In the genomic region with DNA sequence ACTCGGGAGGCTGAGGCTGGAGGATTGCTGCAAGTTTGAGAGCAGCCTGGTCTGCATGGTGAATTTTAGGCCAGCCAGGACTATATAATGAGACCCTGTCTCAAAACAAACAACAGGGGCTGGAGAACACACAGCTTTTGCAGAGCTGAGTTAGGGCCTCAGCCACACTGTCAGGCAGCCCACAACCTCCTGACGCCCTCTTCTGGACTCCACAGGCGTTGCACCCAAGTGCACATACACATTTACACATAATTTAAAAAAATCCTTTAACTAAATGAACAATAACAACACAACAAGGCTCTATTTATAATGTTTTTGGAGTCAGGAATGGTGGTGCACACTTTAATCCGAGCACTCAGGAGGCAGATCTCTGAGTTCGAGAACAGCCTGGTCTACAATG, we compare ENCODE assay signal across 21 mouse cellular contexts. TPM values are rescaled to one million over a fixed set of nuclear protein-coding genes. Genes with fewer than 3 reads are reported as not detected.
DNase-seq lines count a peak whose midpoint lies in the region; ATAC-seq and TF ChIP-seq lines count a peak whose summit lies in the region.
"Had no signal": no experiment of that assay in that cellular context is flagged by ENCODE, and none has a peak within 500 bp of the region (broad histone marks: within the 10 kb centered on the region; RNA-seq: fewer than 3 reads in every experiment).

No protein-coding gene starts in this region.

- H3K36me3 ChIP-seq in kidney, adult 2 months (ENCODE audit: control insufficient read depth, insufficient read depth, low read length): no peaks in the 10 kb centered on the region
- H3K36me3 ChIP-seq in lung, postnatal 0 days (ENCODE audit: insufficient read depth, low read length): no peaks in the 10 kb centered on the region
- H3K36me3 ChIP-seq in MEL (ENCODE audit: control insufficient read depth in 1 of 2, insufficient read depth in 2 of 2, low read length in 2 of 2): no peaks in the 10 kb centered on the region
- no peaks in the 10 kb centered on the region for H3K36me3 ChIP-seq in forebrain, embryonic 12.5 days (replicated peaks)
- H3K36me3 ChIP-seq: embryonic facial prominence, embryonic 12.5 days; forebrain, embryonic 10.5 days; heart, embryonic 15.5 days; limb, embryonic 10.5 days; lung, embryonic 15.5 days; midbrain, embryonic 10.5 days had no signal

- no peak for TF ChIP-seq POLR2A in kidney, adult 2 months (IDR thresholded peaks at IDR 0.05; ENCODE audit: low read depth, low read length)
- TF ChIP-seq POLR2A in MEL (IDR thresholded peaks at IDR 0.05; ENCODE audit: control insufficient read depth in 1 of 2, insufficient read depth in 1 of 2, low read depth in 1 of 2, low read length in 2 of 2, poor library complexity in 1 of 2): no peak

- H3K4me1 ChIP-seq in kidney, adult 2 months (ENCODE audit: control insufficient read depth, insufficient read depth, low read length): no peaks in the 10 kb centered on the region
- no peaks in the 10 kb centered on the region; the same call in 1 of the 2 replicates for H3K4me1 ChIP-seq in lung, postnatal 0 days (ENCODE audit: insufficient read depth, low read depth, low read length)
- peaks cover 0 to 6% of the 10 kb centered on the region in 2 experiments; a peak in 2 of 4 replicates for H3K4me1 ChIP-seq in MEL (ENCODE audit: control insufficient read depth in 1 of 2, insufficient read depth in 2 of 2, low read length in 2 of 2)
- H3K4me1 ChIP-seq in forebrain, embryonic 12.5 days: no peaks in the 10 kb centered on the region
- H3K4me1 ChIP-seq: embryonic facial prominence, embryonic 12.5 days; forebrain, embryonic 10.5 days; limb, embryonic 10.5 days; lung, embryonic 15.5 days; midbrain, embryonic 10.5 days had no signal

- ATAC-seq in lung, postnatal 0 days: no peak
- ATAC-seq in forebrain, embryonic 12.5 days (ENCODE audit: low FRiP score): no peak

- no peaks in the 10 kb centered on the region for H3K27me3 ChIP-seq in kidney, adult 2 months (replicated peaks; ENCODE audit: control insufficient read depth, insufficient read depth, low read length)
- no peaks in the 10 kb centered on the region for H3K27me3 ChIP-seq in lung, postnatal 0 days (replicated peaks; ENCODE audit: insufficient read depth, low read length)
- no peaks in the 10 kb centered on the region for H3K27me3 ChIP-seq in MEL (ENCODE audit: control insufficient read depth in 1 of 2, insufficient read depth in 2 of 2, low read length in 2 of 2)
- H3K27me3 ChIP-seq in forebrain, embryonic 12.5 days: no peaks in the 10 kb centered on the region
- H3K27me3 ChIP-seq: embryonic facial prominence, embryonic 12.5 days; heart, embryonic 15.5 days; lung, embryonic 15.5 days had no signal

- no peaks in the 10 kb centered on the region for H3K79me2 ChIP-seq in MEL (ENCODE audit: control insufficient read depth, insufficient read depth, low read length, poor library complexity)

- TF ChIP-seq CTCF in kidney, adult 2 months (conservative IDR thresholded peaks at IDR 0.05; ENCODE audit: insufficient read depth, insufficient read length, low read depth, low read length): 0 out of 2 replicates have a peak, but pooled peaks have one; percentile 17
- TF ChIP-seq CTCF in lung, postnatal 0 days (IDR thresholded peaks at IDR 0.05): peak; percentile 46
- peak; percentile 24 to 25 (median 24); a peak in 3 of 6 replicates for TF ChIP-seq CTCF in MEL (IDR thresholded peaks at IDR 0.05 in 2 of 3, conservative IDR thresholded peaks at IDR 0.05 in 1 of 3; ENCODE audit: control insufficient read depth in 1 of 3, insufficient read depth in 1 of 3, low read depth in 2 of 3, low read length in 3 of 3, poor library complexity in 1 of 3, severe bottlenecking in 1 of 3)

- no peak for TF ChIP-seq RAD21 in MEL (IDR thresholded peaks at IDR 0.05; ENCODE audit: low read depth, low read length)

- TF ChIP-seq EP300 in lung, postnatal 0 days (IDR thresholded peaks at IDR 0.05): no peak
- TF ChIP-seq EP300 in MEL (IDR thresholded peaks at IDR 0.05; ENCODE audit: low read depth in 1 of 2, low read length in 2 of 2): no peak

- no peak overlapping the region for H3K27ac ChIP-seq in kidney, adult 2 months (ENCODE audit: insufficient read depth, low read depth, low read length)
- no peak overlapping the region for H3K27ac ChIP-seq in lung, postnatal 0 days (ENCODE audit: low read length)
- no peak overlapping the region for H3K27ac ChIP-seq in MEL (ENCODE audit: control insufficient read depth, low read depth, low read length)
- no peak overlapping the region for H3K27ac ChIP-seq in forebrain, embryonic 12.5 days
- H3K27ac ChIP-seq: embryonic facial prominence, embryonic 12.5 days; forebrain, embryonic 10.5 days; heart, embryonic 15.5 days; limb, embryonic 10.5 days; lung, embryonic 15.5 days; midbrain, embryonic 10.5 days had no signal

- WGBS in kidney, adult 2 months: 97% methylated on average over 5 of the region's 5 CpGs
- 96% methylated on average over 5 of the region's 5 CpGs for WGBS in lung, postnatal 0 days
- 94% methylated on average over 5 of the region's 5 CpGs for WGBS in forebrain, embryonic 12.5 days

- H3K4me3 ChIP-seq in kidney, adult 2 months (ENCODE audit: insufficient read depth, low read depth, low read length): no peak overlapping the region
- no peak overlapping the region for H3K4me3 ChIP-seq in lung, postnatal 0 days (ENCODE audit: low read depth, low read length)
- no peak overlapping the region for H3K4me3 ChIP-seq in MEL (ENCODE audit: control insufficient read depth in 1 of 2, insufficient read depth in 1 of 2, low read depth in 2 of 2, low read length in 2 of 2)
- no peak overlapping the region for H3K4me3 ChIP-seq in forebrain, embryonic 12.5 days (replicated peaks)
- H3K4me3 ChIP-seq: embryonic facial prominence, embryonic 12.5 days; forebrain, embryonic 10.5 days; heart, embryonic 15.5 days; limb, embryonic 10.5 days; lung, embryonic 15.5 days; midbrain, embryonic 10.5 days had no signal

- no peaks in the 10 kb centered on the region for H3K9me3 ChIP-seq in lung, postnatal 0 days (ENCODE audit: low read length)
- H3K9me3 ChIP-seq in MEL (replicated peaks; ENCODE audit: insufficient read depth, low read length): no peaks in the 10 kb centered on the region
- H3K9me3 ChIP-seq in forebrain, embryonic 12.5 days: 0 out of 2 replicates have a peak, but pooled peaks cover 3% of the 10 kb centered on the region
- H3K9me3 ChIP-seq: embryonic facial prominence, embryonic 12.5 days; forebrain, embryonic 10.5 days; heart, embryonic 15.5 days; limb, embryonic 10.5 days; lung, embryonic 15.5 days; midbrain, embryonic 10.5 days had no signal

- H3K4me2 ChIP-seq in lung, postnatal 0 days (replicated peaks; ENCODE audit: low read depth, low read length): no peak overlapping the region
- no peak overlapping the region for H3K4me2 ChIP-seq in forebrain, embryonic 12.5 days
- H3K4me2 ChIP-seq: embryonic facial prominence, embryonic 12.5 days; heart, embryonic 15.5 days; lung, embryonic 15.5 days had no signal

- H3K9ac ChIP-seq in lung, postnatal 0 days (replicated peaks; ENCODE audit: low read depth): no peak overlapping the region
- no peak overlapping the region for H3K9ac ChIP-seq in MEL (ENCODE audit: control insufficient read depth, low read depth, low read length, poor library complexity, severe bottlenecking)
- H3K9ac ChIP-seq in forebrain, embryonic 12.5 days: no peak overlapping the region
- H3K9ac ChIP-seq: embryonic facial prominence, embryonic 12.5 days; heart, embryonic 15.5 days had no signal

- no peak for DNase-seq in kidney, adult 2 months
- no peak for DNase-seq in kidney, adult 9 months
- no peak for DNase-seq in lung, postnatal 0 days (ENCODE audit: low spot score)
- DNase-seq in lung, postnatal 25 days (ENCODE audit: low spot score): no peak
- DNase-seq in B cell, adult 2 months: peak; percentile 39 to 53
- DNase-seq in MEL (ENCODE audit: low read depth, low spot score): no peak
- DNase-seq in right cerebral cortex, postnatal 10 days (ENCODE audit: low spot score in 2 of 2): no peak
- DNase-seq: adrenal gland, postnatal 10 days; cerebellum, adult 2 months; kidney, adult 11 months; kidney, postnatal 4 days; spleen, adult 18-20 months had no signal

TF ChIP-seq in MEL, 35 proteins besides CTCF, POLR2A, EP300 and RAD21:
- no peak for TF ChIP-seq GABPA (IDR thresholded peaks at IDR 0.05; ENCODE audit: low read depth, low read length)
- TF ChIP-seq MAX (IDR thresholded peaks at IDR 0.05; ENCODE audit: low read length): no peak
- TF ChIP-seq GATA1 (IDR thresholded peaks at IDR 0.05; ENCODE audit: low read depth, low read length): no peak
- TF ChIP-seq POLR2AphosphoS5 (IDR thresholded peaks at IDR 0.05; ENCODE audit: borderline replicate concordance, low read depth, low read length): no peak
- TF ChIP-seq ZMIZ1 (IDR thresholded peaks at IDR 0.05; ENCODE audit: low read depth, low read length): no peak
- TF ChIP-seq ZC3H11A (IDR thresholded peaks at IDR 0.05; ENCODE audit: low read depth, low read length): 0 out of 2 replicates have a peak, but pooled peaks have one; percentile 2
TF ChIP-seq in MEL: peak in this region for 1.

RNA-seq across cellular contexts. Expression of gene Mrtfa, which starts 7.9 kb away (rescaled TPM):
- polyA plus RNA-seq in kidney, adult 2 months (2012; rRNA removed): 15.1 and 16.0 TPM in 2 replicates
- polyA plus RNA-seq in lung, postnatal 0 days (2015; fragmentation: Nextera tagmentation; extraction: Ambion mirVana): 13.5 and 13.9 TPM in 2 replicates
- total RNA-seq in MEL (2012; rRNA removed): 2.6 and 3.6 TPM in 2 replicates
- polyA plus RNA-seq in MEL (2012; ENCODE audit: insufficient read depth in 1 of 2, insufficient read length in 2 of 2, low read depth in 1 of 2, low replicate concordance in 2 of 2, missing spikeins in 1 of 2): 10 to 100 TPM in 1 of 2 experiments, not detected in 1; 11.9 TPM
- 25.7 and 27.9 TPM in 2 replicates for polyA plus RNA-seq in forebrain, embryonic 12.5 days (2016; fragmentation: Nextera tagmentation; extraction: Ambion mirVana)

RNA-seq across cellular contexts. Expression of gene Mchr1, which starts 36.9 kb away (rescaled TPM):
- 2.1 and 2.3 TPM in 2 replicates for polyA plus RNA-seq in kidney, adult 2 months (2012; rRNA removed)
- 1.6 and 3.3 TPM in 2 replicates for polyA plus RNA-seq in lung, postnatal 0 days (2015; fragmentation: Nextera tagmentation; extraction: Ambion mirVana)
- total RNA-seq in MEL (2012; rRNA removed): not detected in 2 replicates
- polyA plus RNA-seq in MEL (2012; ENCODE audit: insufficient read depth in 1 of 2, insufficient read length in 2 of 2, low read depth in 1 of 2, low replicate concordance in 2 of 2, missing spikeins in 1 of 2): not detected
- 0.36 and 0.72 TPM in 2 replicates for polyA plus RNA-seq in forebrain, embryonic 12.5 days (2016; fragmentation: Nextera tagmentation; extraction: Ambion mirVana)
- total RNA-seq: common myeloid progenitor, adult 5-6 weeks; neutrophil, adult 5-6 weeks had no signal
- polyA plus RNA-seq: forebrain, embryonic 10.5 days had no signal

Comparison
In these comparisons a context has a peak if more than half of its experiments do, and no peak if none do; other contexts are left out.
1. DNase-seq: peak in B cell, adult 2 months (2 of 2); none in kidney, adult 2 months (single experiment), kidney, adult 9 months (single experiment), lung, postnatal 0 days (single experiment), lung, postnatal 25 days (single experiment), MEL (single experiment) and right cerebral cortex, postnatal 10 days (0 of 2).
2. Peak in every context shown above with its lines, with median percentiles within 50 percentile points of each other: CTCF ChIP-seq.